Mouse (Mus musculus) Patski (cell line): ENCODE data around the gene Ica1l. TPM values are rescaled to one million over a fixed set of nuclear protein-coding genes. Genes with fewer than 3 reads are reported as not detected.

Experiments
- ATAC-seq: fragments of 100-300 bp; one replicate; pipeline ENCODE4 v1.8.0; 2021
- CTCF ChIA-PET: fragments of 350-600 bp; sonication (Branson Sonifier 250); formaldehyde crosslinking; loops from one replicate; lab custom pipeline; 2022; ENCODE audit warnings: inconsistent platforms; lab: Charles Lee
- POLR2A ChIA-PET: fragments of 350-600 bp; sonication (Branson Sonifier 250); formaldehyde crosslinking; loops from one replicate; lab custom pipeline; 2022; ENCODE audit warnings: antibody characterized with exemption, inconsistent platforms; lab: Charles Lee
- DNase-seq: peaks from one replicate; pipeline ENCODE4 v3.0.0-alpha.2; 2011; ENCODE audit warnings: low read depth, low spot score
- H3K27me3 ChIP-seq: fragments of 371-371 bp; one replicate; pipeline ENCODE4 v1.5.1; 2021
- CTCF ChIP-seq: fragments of 100-300 bp; IDR thresholded peaks from one replicate; pipeline ENCODE4 v1.5.1; 2021
- in situ Hi-C: fragments of 300-500 bp; cut with MboI; formaldehyde crosslinking; loops from 3 replicates; pipeline ENCODE4 v1.11.1; 2018; ENCODE audit warnings: low pct_unique_long_range_greater_than_20kb, mixed read lengths
- polyA plus RNA-seq: library from polyadenylated mRNA; unstranded; gene quantifications from one replicate; pipeline ENCODE4 v1.2.3, GENCODE M21; 2021

Ica1l gene
- polyA plus RNA-seq, 1 experiment from 2014 or later, result 6.9 TPM

DNA sequence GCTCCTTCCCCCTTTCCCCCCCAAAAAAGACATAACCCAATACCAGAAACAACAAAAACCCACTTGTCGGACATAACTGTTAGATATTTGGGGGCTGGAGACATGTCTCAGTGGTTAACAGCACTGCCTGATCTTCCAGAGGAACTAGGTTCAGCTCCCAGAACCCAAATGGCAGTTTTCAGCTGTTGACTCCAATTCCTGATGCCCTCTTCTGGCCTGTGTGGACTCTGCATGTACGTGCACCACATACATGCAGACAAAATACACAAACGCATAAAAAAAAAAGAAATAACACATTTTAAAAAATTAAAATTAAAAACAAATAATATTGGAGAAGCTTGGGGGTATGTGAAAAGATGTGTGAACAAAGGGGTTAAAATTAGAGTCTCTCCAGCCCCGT lies 75.7 kb downstream of the Ica1l start:
- in situ Hi-C loops, result loop anchor here (5.0 kb wide), 1 partner anchor 80 kb away; no protein-coding TSS in a partner anchor
- ChIA-PET CTCF (interaction anchor here (0.9 to 2.1 kb wide), 6 partner anchors 9 to 83 kb away, joined by 3 to 8 read pairs (median 4); no protein-coding TSS in a partner anchor), POLR2A (no interaction called here)
- no peaks in the 10 kb centered on the region for H3K27me3 ChIP-seq
- DNase-seq (no peak), ATAC-seq (no peak)
- TF ChIP-seq CTCF, result peak; percentile 68

DNA sequence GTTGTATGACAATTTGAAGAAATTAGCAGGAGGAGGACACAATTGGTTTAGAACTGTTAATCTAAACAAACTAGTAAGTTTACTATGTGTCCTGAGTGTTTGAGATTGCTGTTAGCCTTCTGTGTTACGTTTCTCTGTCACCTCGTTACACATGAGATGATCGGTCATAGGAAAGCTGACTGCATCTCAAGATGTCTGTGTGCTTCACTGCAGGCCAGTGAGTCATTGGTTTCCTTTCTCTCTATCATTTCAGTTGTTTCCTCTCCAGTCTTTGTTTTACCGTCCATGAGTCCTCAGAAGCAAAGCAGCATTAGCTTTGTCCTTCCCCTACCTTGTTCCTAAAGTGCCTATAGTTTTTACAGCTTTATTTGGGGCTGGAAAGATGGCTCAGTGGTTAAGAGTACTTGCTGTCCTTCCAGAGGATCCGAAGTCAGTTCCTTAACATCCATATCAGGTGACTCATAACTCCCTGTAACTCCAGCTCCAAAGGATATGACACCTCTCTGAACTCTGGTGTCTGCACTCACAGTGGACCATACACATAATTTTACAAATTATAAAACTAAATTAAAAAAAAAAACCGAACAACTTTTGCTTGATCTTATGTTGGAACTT lies 76.7 kb downstream of the Ica1l start:
- in situ Hi-C loops, result loop anchor here (5.0 kb wide), 1 partner anchor 79 kb away; no protein-coding TSS in a partner anchor
- ChIA-PET CTCF (interaction anchor here (2.1 kb wide), 2 partner anchors 17 to 80 kb away, joined by 8 read pairs; no protein-coding TSS in a partner anchor), POLR2A (no interaction called here)
- ATAC-seq (no peak), DNase-seq (no peak)
- TF ChIP-seq CTCF, result no peak
- H3K27me3 ChIP-seq, result no peaks in the 10 kb centered on the region

DNA sequence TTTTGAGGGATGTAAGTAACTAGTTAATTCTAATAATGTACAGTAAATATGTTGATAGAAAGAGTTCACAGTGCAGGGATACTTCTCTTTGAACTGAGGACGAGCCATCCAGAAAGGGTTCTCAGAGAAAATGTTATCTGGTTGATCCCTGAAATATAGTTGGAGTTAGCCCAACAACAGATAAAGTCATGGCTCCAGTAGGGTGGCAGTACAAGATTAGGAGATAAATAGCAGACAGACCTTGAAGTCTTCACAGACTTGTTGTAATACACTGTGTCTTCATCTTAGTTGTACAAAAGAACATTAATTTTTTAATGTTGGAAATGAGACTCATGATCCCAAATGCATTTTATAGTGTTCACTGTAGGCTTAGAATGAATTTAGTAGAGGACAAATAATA lies 83.0 kb downstream of the Ica1l start:
- ATAC-seq (no peak), DNase-seq (no peak)
- CTCF ChIA-PET, result no interaction called here
- no peaks in the 10 kb centered on the region for H3K27me3 ChIP-seq
- POLR2A ChIA-PET, result no interaction called here
- in situ Hi-C loops, result no loop called here
- no peak for TF ChIP-seq CTCF

DNA sequence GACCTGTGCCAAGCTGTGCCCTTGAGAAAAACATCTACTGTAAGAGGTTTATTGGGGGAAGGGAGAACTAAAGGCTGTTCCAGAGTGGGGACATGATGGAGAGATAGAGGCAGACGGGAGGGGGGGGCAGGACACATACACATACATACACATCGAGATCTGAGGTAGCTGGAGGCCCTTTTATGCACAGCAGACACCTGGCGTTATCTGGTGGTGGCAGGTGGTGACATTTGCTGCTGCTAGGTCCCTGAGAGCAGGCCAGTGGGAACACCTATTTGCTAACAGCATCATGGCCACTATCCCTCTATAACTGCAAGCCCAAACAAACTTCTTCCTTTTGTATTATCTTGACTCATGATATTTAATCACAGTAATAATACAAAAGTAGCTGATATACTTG lies 85.8 kb downstream of the Ica1l start:
- no peak for ATAC-seq
- DNase-seq, result no peak
- no peaks in the 10 kb centered on the region for H3K27me3 ChIP-seq
- CTCF ChIA-PET, result no interaction called here
- in situ Hi-C loops, result no loop called here
- no peak for TF ChIP-seq CTCF
- POLR2A ChIA-PET, result no interaction called here

DNA sequence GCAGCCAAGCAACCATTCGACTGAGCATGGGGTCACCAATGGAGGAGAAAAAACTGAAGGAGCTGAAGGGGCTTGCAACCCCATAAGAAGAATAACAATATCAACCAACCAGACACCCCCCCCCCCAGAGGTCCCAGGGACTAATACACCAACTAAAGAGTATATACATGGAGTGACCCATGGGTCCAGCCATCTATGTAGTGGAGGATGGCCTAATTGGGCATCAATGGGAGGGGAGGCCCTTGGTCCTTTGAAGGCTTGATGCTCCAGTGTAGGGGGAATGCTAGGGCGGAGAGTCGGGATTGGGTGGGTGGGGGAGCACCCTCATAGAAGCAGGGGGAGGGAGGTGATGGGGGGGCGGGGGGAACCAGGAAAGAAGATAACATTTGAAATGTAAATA lies 95.5 kb downstream of the Ica1l start:
- ATAC-seq (no peak), DNase-seq (no peak)
- POLR2A ChIA-PET, result no interaction called here
- CTCF ChIA-PET, result no interaction called here
- H3K27me3 ChIP-seq, result no peaks in the 10 kb centered on the region
- in situ Hi-C loops, result no loop called here
- no peak for TF ChIP-seq CTCF

DNA sequence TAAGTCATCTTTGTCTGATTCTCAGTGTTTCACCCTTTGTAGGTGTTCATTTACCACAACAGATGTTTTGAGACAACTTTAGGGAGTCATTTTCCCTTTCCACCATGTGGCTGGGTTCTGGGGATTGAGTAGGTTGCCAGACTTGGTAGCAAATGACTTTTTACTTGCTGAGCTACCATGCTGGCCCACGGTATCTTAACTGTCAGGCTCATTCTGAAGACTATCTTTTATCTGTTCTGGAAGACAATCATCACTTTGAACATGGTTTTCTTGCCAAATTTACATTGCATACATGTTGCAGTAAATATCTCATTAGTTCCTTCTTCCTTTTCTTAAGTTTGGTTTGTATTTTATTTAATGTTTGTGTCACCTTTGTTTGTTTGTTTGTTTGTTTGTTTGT lies 97.0 kb downstream of the Ica1l start:
- no peaks in the 10 kb centered on the region for H3K27me3 ChIP-seq
- no peak for ATAC-seq
- ChIA-PET POLR2A (no interaction called here), CTCF (no interaction called here)
- DNase-seq, result no peak
- no peak for TF ChIP-seq CTCF
- in situ Hi-C loops, result no loop called here

DNA sequence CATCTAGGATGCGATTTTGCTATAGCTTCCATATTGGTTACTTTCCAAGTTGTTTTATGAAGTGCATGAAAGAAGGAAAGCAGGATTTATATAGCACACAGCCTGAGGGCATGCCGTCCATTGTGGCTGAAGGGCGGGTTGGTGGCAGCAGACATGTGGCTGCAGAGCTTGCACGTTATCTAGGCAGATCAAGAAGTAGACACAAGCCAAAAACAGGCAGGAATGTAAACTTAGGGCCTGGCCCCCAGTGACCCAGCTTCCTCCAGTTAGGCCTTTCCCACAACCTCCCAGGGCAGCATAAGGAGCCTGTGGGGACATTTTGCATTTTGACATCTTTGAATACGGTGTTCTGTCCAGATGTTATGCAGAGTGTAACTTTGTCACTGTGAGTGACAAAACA lies 99.2 kb downstream of the Ica1l start:
- POLR2A ChIA-PET, result interaction anchor here (0.6 to 1.1 kb wide), 2 partner anchors 9 to 18 kb away, joined by 3 read pairs; no protein-coding TSS in a partner anchor
- in situ Hi-C loops, result no loop called here
- ATAC-seq (no peak), DNase-seq (no peak)
- CTCF ChIA-PET, result interaction anchor here (0.9 to 1.0 kb wide), 2 partner anchors 11 to 13 kb away, joined by 3 to 4 read pairs; no protein-coding TSS in a partner anchor
- no peak for TF ChIP-seq CTCF
- H3K27me3 ChIP-seq, result no peaks in the 10 kb centered on the region

DNA sequence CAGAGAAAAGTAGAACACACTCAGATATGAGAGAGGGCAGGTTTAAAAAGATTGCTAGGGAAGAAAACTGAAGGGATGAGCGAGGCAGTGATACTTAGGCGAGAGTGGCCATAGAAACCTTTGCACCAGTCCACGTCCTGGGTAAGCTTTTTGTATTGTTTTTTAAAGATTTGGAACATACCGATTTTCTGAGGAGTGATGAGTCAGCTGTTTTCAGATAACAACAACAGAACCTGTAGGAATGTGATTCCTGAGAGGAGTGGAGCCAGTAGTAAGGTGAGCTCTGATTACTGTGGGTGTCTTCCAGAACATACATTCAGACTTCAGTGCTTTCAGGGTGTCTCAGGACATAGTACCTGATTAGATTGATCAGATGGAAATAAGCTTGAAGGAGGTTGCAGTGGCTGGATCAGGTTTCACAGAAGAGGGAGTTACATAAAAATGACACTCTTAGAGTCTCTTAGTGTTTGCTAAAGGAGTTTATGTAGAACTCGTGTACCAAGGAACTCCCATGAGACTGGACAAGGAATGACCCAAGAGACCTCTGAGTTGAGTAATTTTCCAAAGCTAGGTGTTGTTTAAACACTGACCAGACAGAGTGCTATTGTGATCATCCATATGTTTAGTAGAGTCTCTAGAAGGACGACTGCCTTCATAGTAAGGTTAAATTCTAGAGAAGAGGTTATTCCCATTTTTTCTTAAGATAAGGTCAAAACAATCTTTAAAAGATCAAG lies 100.8 kb downstream of the Ica1l start:
- DNase-seq (no peak), ATAC-seq (no peak)
- ChIA-PET POLR2A (interaction anchor here (0.6 kb wide), 1 partner anchor 277 kb away, joined by 3 read pairs; no protein-coding TSS in a partner anchor), CTCF (interaction anchor here (1.1 kb wide), 1 partner anchor 12 kb away, joined by 3 read pairs; no protein-coding TSS in a partner anchor)
- in situ Hi-C loops, result no loop called here
- TF ChIP-seq CTCF, result no peak
- H3K27me3 ChIP-seq, result no peaks in the 10 kb centered on the region

DNA sequence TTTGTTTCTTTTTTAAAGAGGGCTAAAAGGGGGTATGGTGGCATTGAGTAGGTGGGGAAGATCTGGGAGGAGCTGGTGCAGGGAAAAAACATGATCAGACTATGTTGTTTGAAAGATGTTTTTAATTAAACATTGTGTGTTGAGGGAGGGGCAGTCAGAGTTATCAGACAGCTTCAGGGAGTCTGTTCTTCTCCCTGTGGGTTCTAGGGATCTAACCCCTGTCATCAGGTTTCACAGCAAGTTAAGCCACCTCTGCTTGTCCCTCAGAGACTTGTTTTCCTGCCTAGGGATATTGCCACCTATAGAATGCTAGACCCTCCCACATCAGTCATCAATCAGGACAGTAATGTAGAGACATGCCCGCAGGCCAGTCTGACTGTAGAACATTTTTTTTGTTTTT lies 101.9 kb downstream of the Ica1l start:
- no peak for TF ChIP-seq CTCF
- ChIA-PET POLR2A (no interaction called here), CTCF (no interaction called here)
- in situ Hi-C loops, result no loop called here
- no peak for ATAC-seq
- no peak for DNase-seq
- no peaks in the 10 kb centered on the region for H3K27me3 ChIP-seq

DNA sequence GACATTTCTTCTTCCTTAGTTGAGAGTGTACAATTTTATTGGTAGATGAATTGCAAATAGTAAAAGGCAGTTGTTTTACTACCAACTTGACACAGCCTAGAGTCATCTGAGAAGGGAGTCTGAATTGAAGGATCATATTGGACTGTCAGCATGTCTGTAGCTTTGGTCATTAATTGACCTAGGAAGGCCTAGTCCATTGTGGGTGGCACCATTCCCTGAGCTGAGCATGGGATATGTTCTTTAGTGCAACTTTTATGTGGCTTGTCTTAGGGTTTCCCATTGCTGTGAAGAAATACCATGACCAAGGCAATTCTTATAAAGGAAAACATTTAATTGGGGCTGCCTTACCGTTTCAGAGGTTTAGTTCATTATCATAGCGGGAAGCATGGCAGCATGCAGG lies 110.0 kb downstream of the Ica1l start:
- ChIA-PET POLR2A (interaction anchor here (0.6 to 1.1 kb wide), 4 partner anchors 11 to 484 kb away, joined by 3 to 7 read pairs (median 4); no protein-coding TSS in a partner anchor), CTCF (interaction anchor here (1.0 to 1.3 kb wide), 2 partner anchors 11 to 12 kb away, joined by 3 read pairs; no protein-coding TSS in a partner anchor)
- ATAC-seq (no peak), DNase-seq (no peak)
- no peak for TF ChIP-seq CTCF
- no peaks in the 10 kb centered on the region for H3K27me3 ChIP-seq
- in situ Hi-C loops, result no loop called here

Other genes with a start within 250 kb of the Ica1l start
- 20.7 TPM for gene Fam117b, start 130.2 kb downstream of the Ica1l start, polyA plus RNA-seq
- 10.3 TPM for gene Carf, start 55.1 kb upstream of the Ica1l start, polyA plus RNA-seq
- 32.2 TPM for gene Wdr12, start 55.5 kb upstream of the Ica1l start, polyA plus RNA-seq
- gene Nbeal1, start 137.4 kb upstream of the Ica1l start, polyA plus RNA-seq, result 9.4 TPM